Mouse (Mus musculus): ENCODE results near the gene Med18. TPM values are rescaled to one million over a fixed set of nuclear protein-coding genes. Genes with fewer than 3 reads are reported as not detected.

Gene Med18
- polyA plus RNA-seq, 1 experiment from 2014 or later: 20.9 TPM

DNA sequence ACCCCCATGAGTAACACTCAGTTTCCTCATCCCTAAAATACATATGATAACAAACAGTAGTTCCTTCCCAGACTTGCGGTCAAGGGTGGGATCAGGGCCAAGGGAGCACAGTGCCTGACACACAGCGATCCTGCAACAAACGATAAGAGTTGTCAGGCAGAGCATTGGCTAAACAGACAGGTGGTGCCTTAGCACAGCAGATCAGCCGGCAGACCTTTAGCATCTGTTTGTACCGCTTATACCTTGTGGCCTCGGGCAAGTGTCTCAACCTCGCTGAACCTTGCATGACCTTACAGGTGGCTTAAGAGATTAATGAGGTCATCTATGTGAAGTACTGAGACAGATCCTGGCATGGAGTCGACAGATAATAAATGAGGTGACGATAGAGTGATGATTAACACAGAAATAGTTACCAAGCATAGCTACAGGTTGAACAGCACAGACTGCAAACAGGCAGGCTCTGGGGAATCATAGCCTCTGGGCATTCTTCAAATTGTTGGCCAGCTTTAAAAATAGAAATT lies 35.6 kb downstream of the Med18 start:
- Histone ChIP-seq H3K27me3 (ENCODE audit: insufficient read depth, low read length) (no peaks in the 10 kb centered on the region), H3K4me3 (replicated peaks; ENCODE audit: low read depth, low read length) (no peak overlapping the region), H3K36me3 (ENCODE audit: insufficient read depth, low read length) (no peaks in the 10 kb centered on the region), H3K9me3 (replicated peaks; ENCODE audit: low read length) (no peaks in the 10 kb centered on the region), H3K9ac (ENCODE audit: low read depth, low read length) (no peak overlapping the region), H3K4me1 (replicated peaks; ENCODE audit: insufficient read depth, low read length) (0 out of 2 replicates have a peak, but pooled peaks cover 3% of the 10 kb centered on the region), H3K27ac (no peak overlapping the region), H3K4me2 (ENCODE audit: low read length) (no peak overlapping the region)
- WGBS: 42% methylated on average over 9 of the region's 9 CpGs
- ATAC-seq (replicated peaks; ENCODE audit: low FRiP score, low read depth) (no peak), DNase-seq (ENCODE audit: low spot score) (no peak)
- TF ChIP-seq CTCF (IDR thresholded peaks at IDR 0.05; ENCODE audit: low read depth): no peak

GRCm38 (mm10) chr4:132427493-132427892 lies 36.2 kb downstream of the Med18 start:
- 83% methylated on average over 4 of the region's 4 CpGs for WGBS

GRCm38 (mm10) chr4:132426021-132426420 lies 37.7 kb downstream of the Med18 start:
- ATAC-seq (replicated peaks; ENCODE audit: low FRiP score, low read depth) (no peak), DNase-seq (ENCODE audit: low spot score) (no peak)
- 50% methylated on average over 2 of the region's 2 CpGs for WGBS
- Histone ChIP-seq H3K4me2 (ENCODE audit: low read length) (no peak overlapping the region), H3K9me3 (replicated peaks; ENCODE audit: low read length) (no peaks in the 10 kb centered on the region), H3K27me3 (ENCODE audit: insufficient read depth, low read length) (no peaks in the 10 kb centered on the region), H3K9ac (ENCODE audit: low read depth, low read length) (no peak overlapping the region), H3K4me1 (replicated peaks; ENCODE audit: insufficient read depth, low read length) (no peaks in the 10 kb centered on the region), H3K4me3 (replicated peaks; ENCODE audit: low read depth, low read length) (no peak overlapping the region), H3K27ac (no peak overlapping the region), H3K36me3 (ENCODE audit: insufficient read depth, low read length) (no peaks in the 10 kb centered on the region)
- TF ChIP-seq CTCF (IDR thresholded peaks at IDR 0.05; ENCODE audit: low read depth): no peak

More at GRCm38 (mm10) chr4:132427493-132427892, 36.2 kb downstream of the Med18 start:
- no peaks in the 10 kb centered on the region for H3K4me1 ChIP-seq (replicated peaks; ENCODE audit: insufficient read depth, low read length)
- no peak overlapping the region for H3K4me3 ChIP-seq (replicated peaks; ENCODE audit: low read depth, low read length)
- no peak for ATAC-seq (replicated peaks; ENCODE audit: low FRiP score, low read depth)
- no peak overlapping the region for H3K9ac ChIP-seq (ENCODE audit: low read depth, low read length)
- no peaks in the 10 kb centered on the region for H3K27me3 ChIP-seq (ENCODE audit: insufficient read depth, low read length)
- no peaks in the 10 kb centered on the region for H3K9me3 ChIP-seq (replicated peaks; ENCODE audit: low read length)
- no peak for DNase-seq (ENCODE audit: low spot score)
- H3K27ac ChIP-seq: no peak overlapping the region
- H3K4me2 ChIP-seq (ENCODE audit: low read length): no peak overlapping the region
- H3K36me3 ChIP-seq (ENCODE audit: insufficient read depth, low read length): no peaks in the 10 kb centered on the region
- no peak for TF ChIP-seq CTCF (IDR thresholded peaks at IDR 0.05; ENCODE audit: low read depth)

GRCm38 (mm10) chr4:132424765-132425164 lies 39.0 kb downstream of the Med18 start:
- no peak for ATAC-seq (replicated peaks; ENCODE audit: low FRiP score, low read depth)
- WGBS: 95% methylated on average over 5 of the region's 5 CpGs
- Histone ChIP-seq H3K9me3 (replicated peaks; ENCODE audit: low read length) (no peaks in the 10 kb centered on the region), H3K27me3 (ENCODE audit: insufficient read depth, low read length) (no peaks in the 10 kb centered on the region), H3K9ac (ENCODE audit: low read depth, low read length) (no peak overlapping the region), H3K4me3 (replicated peaks; ENCODE audit: low read depth, low read length) (no peak overlapping the region), H3K4me1 (replicated peaks; ENCODE audit: insufficient read depth, low read length) (0 out of 2 replicates have a peak, but pooled peaks cover 3% of the 10 kb centered on the region), H3K36me3 (ENCODE audit: insufficient read depth, low read length) (no peaks in the 10 kb centered on the region), H3K4me2 (ENCODE audit: low read length) (no peak overlapping the region), H3K27ac (no peak overlapping the region)
- no peak for DNase-seq (ENCODE audit: low spot score)
- peak; percentile 30; the same call in 1 of the 2 replicates for TF ChIP-seq CTCF (IDR thresholded peaks at IDR 0.05; ENCODE audit: low read depth)

- Histone ChIP-seq H3K27me3 (ENCODE audit: insufficient read depth, low read length) (no peaks in the 10 kb centered on the region), H3K27ac (peak within 1 kb of the TSS; percentile 100), H3K9ac (ENCODE audit: low read depth, low read length) (peak within 1 kb of the TSS; percentile 94), H3K4me3 (replicated peaks; ENCODE audit: low read depth, low read length) (peak within 1 kb of the TSS; percentile 90), H3K4me1 (replicated peaks; ENCODE audit: insufficient read depth, low read length) (0 out of 2 replicates have a peak, but pooled peaks cover 4% of the 10 kb centered on the region), H3K9me3 (replicated peaks; ENCODE audit: low read length) (no peaks in the 10 kb centered on the region), H3K36me3 (ENCODE audit: insufficient read depth, low read length) (no peaks in the 10 kb centered on the region), H3K4me2 (ENCODE audit: low read length) (peak within 1 kb of the TSS; percentile 64)
- no peak for TF ChIP-seq CTCF (IDR thresholded peaks at IDR 0.05; ENCODE audit: low read depth)
- WGBS: under 1% methylated on average over 70 of the region's 73 CpGs
- peak; percentile 99 for ATAC-seq (replicated peaks; ENCODE audit: low FRiP score, low read depth)
- peak; percentile 99 for DNase-seq (ENCODE audit: low spot score)
These were observed 41.6 kb downstream of the Med18 start, which contains the start of gene Phactr4 for GRCm38 (mm10) chr4:132421923-132422782. Gene Phactr4, minus strand, starts transcription at chr4:132422489.

GRCm38 (mm10) chr4:132421556-132421922 lies 42.2 kb downstream of the Med18 start:
- no peak for TF ChIP-seq CTCF (IDR thresholded peaks at IDR 0.05; ENCODE audit: low read depth)

More at GRCm38 (mm10) chr4:132421556-132421922, 42.2 kb downstream of the Med18 start:
- Histone ChIP-seq H3K36me3 (ENCODE audit: insufficient read depth, low read length) (no peaks in the 10 kb centered on the region), H3K27ac (peak overlapping the region; percentile 100), H3K4me2 (ENCODE audit: low read length) (peak overlapping the region; percentile 64), H3K27me3 (ENCODE audit: insufficient read depth, low read length) (no peaks in the 10 kb centered on the region), H3K4me3 (replicated peaks; ENCODE audit: low read depth, low read length) (peak overlapping the region; percentile 90), H3K9ac (ENCODE audit: low read depth, low read length) (peak overlapping the region; percentile 94), H3K9me3 (replicated peaks; ENCODE audit: low read length) (no peaks in the 10 kb centered on the region), H3K4me1 (replicated peaks; ENCODE audit: insufficient read depth, low read length) (0 out of 2 replicates have a peak, but pooled peaks cover 8% of the 10 kb centered on the region)
- ATAC-seq (replicated peaks; ENCODE audit: low FRiP score, low read depth) (no peak), DNase-seq (ENCODE audit: low spot score) (no peak)
- 1% methylated on average over 13 of the region's 13 CpGs for WGBS
